Mouse (Mus musculus): ENCODE results near the gene Smyd3. TPM values are rescaled to one million over a fixed set of nuclear protein-coding genes. Genes with fewer than 3 reads are reported as not detected.
A peak's percentile ranks its signal among the peaks of the same experiment; 100 is the strongest.

Gene Smyd3
- polyA plus RNA-seq, 1 experiment from 2014 or later = 28.3 TPM

DNA sequence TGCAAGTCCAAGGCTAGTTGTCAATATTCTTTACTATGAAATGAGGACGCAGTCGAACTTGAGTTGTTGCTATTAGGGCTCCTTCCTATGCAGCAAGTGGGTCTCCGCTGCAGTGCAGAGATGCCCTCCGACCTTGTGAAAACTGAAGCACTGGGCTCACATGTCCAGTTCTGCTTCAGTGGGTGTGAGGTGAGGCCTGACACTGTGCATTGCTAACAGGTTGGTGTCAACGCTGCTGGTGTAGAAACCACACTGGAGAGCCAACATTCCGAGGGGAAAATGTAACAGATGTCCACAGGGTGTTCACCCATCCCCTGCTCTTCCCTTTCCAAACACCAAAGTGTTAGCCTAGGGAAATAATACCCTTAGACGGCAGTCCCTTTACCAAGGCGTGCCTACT is 43.1 kb downstream of the Smyd3 start:
- no peak overlapping the region for H3K27ac ChIP-seq (ENCODE audit: low read depth, low read length)
- H3K4me3 ChIP-seq (ENCODE audit: low read length) = no peak overlapping the region
- H3K9me3 ChIP-seq (ENCODE audit: control insufficient read depth, low read length) = peaks cover 12% of the 10 kb centered on the region
- no peak overlapping the region for H3K4me2 ChIP-seq (ENCODE audit: low read length)
- 86% methylated on average over 8 of the region's 8 CpGs for WGBS
- no peaks in the 10 kb centered on the region for H3K4me1 ChIP-seq (ENCODE audit: control insufficient read depth, insufficient read depth, low read depth, low read length)
- no peak for ATAC-seq
- no peaks in the 10 kb centered on the region; the same call in 1 of the 2 replicates for H3K27me3 ChIP-seq (replicated peaks; ENCODE audit: control insufficient read depth, insufficient read depth, low read length)
- H3K36me3 ChIP-seq (ENCODE audit: control insufficient read depth, insufficient read depth, low read length) = no peaks in the 10 kb centered on the region
- H3K9ac ChIP-seq (ENCODE audit: low read depth, low read length) = no peak overlapping the region

DNA sequence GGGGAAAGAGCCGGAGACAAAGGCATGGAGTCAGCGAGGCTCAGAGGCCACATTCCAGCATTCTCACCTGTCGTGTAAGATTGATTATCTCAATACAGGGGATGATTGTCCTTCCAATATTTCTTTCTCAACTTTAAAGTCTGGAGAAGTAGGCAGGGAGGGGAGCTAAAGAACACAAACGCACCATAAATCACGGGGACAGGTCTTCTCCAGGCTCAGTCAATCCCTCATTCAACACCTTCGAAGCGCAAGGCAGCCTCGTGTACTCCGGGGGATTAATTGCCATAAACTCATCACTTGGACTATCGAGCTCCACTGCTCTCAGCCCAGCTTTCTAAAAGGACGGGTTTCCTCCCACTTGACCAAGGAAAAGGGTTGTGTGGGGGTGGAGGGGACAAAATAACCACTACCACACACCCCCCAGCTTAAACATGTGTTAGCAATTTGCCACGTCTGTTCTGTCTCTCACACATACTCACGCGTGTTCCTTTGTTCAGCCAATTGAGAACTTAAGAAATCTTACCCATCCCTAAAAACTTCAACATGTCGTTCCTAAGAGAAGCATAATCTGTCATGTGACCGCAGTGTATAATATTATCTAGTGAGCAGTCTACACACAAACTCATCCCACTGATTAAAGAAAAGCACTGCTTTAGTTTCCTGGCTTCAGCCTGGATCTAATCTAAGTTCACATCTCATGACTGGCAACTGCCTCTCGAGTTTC is 43.8 kb downstream of the Smyd3 start:
- ATAC-seq = no peak
- Histone ChIP-seq H3K4me3 (ENCODE audit: low read length) (no peak overlapping the region), H3K27me3 (replicated peaks; ENCODE audit: control insufficient read depth, insufficient read depth, low read length) (no peaks in the 10 kb centered on the region; the same call in 1 of the 2 replicates), H3K9me3 (ENCODE audit: control insufficient read depth, low read length) (peaks cover 12% of the 10 kb centered on the region), H3K9ac (ENCODE audit: low read depth, low read length) (no peak overlapping the region), H3K4me1 (ENCODE audit: control insufficient read depth, insufficient read depth, low read depth, low read length) (no peaks in the 10 kb centered on the region), H3K36me3 (ENCODE audit: control insufficient read depth, insufficient read depth, low read length) (no peaks in the 10 kb centered on the region), H3K4me2 (ENCODE audit: low read length) (no peak overlapping the region), H3K27ac (ENCODE audit: low read depth, low read length) (no peak overlapping the region)
- WGBS = 73% methylated on average over 17 of the region's 17 CpGs

- Histone ChIP-seq H3K9ac (ENCODE audit: low read depth, low read length) (no peak overlapping the region), H3K36me3 (ENCODE audit: control insufficient read depth, insufficient read depth, low read length) (no peaks in the 10 kb centered on the region), H3K4me1 (ENCODE audit: control insufficient read depth, insufficient read depth, low read depth, low read length) (no peaks in the 10 kb centered on the region), H3K27me3 (replicated peaks; ENCODE audit: control insufficient read depth, insufficient read depth, low read length) (no peaks in the 10 kb centered on the region), H3K9me3 (ENCODE audit: control insufficient read depth, low read length) (peaks cover 10% of the 10 kb centered on the region), H3K4me2 (ENCODE audit: low read length) (no peak overlapping the region), H3K27ac (ENCODE audit: low read depth, low read length) (no peak overlapping the region), H3K4me3 (ENCODE audit: low read length) (no peak overlapping the region)
- no peak for ATAC-seq
- WGBS = 89% methylated on average over 8 of the region's 8 CpGs
These were observed 49.9 kb downstream of the Smyd3 start for GRCm38 (mm10) chr1:179467970-179468369.

- H3K4me3 ChIP-seq (ENCODE audit: low read length) = no peak overlapping the region
- no peaks in the 10 kb centered on the region for H3K9me3 ChIP-seq (ENCODE audit: control insufficient read depth, low read length)
- H3K9ac ChIP-seq (ENCODE audit: low read depth, low read length) = no peak overlapping the region
- H3K4me2 ChIP-seq (ENCODE audit: low read length) = no peak overlapping the region
- WGBS = 89% methylated on average over 5 of the region's 5 CpGs
- no peak overlapping the region for H3K27ac ChIP-seq (ENCODE audit: low read depth, low read length)
- no peaks in the 10 kb centered on the region for H3K36me3 ChIP-seq (ENCODE audit: control insufficient read depth, insufficient read depth, low read length)
- ATAC-seq = no peak
- no peaks in the 10 kb centered on the region; the same call in 1 of the 2 replicates for H3K27me3 ChIP-seq (replicated peaks; ENCODE audit: control insufficient read depth, insufficient read depth, low read length)
- H3K4me1 ChIP-seq (ENCODE audit: control insufficient read depth, insufficient read depth, low read depth, low read length) = no peaks in the 10 kb centered on the region; the same call in none of the 2 replicates
These were observed 55.5 kb downstream of the Smyd3 start for GRCm38 (mm10) chr1:179462376-179462775.

DNA sequence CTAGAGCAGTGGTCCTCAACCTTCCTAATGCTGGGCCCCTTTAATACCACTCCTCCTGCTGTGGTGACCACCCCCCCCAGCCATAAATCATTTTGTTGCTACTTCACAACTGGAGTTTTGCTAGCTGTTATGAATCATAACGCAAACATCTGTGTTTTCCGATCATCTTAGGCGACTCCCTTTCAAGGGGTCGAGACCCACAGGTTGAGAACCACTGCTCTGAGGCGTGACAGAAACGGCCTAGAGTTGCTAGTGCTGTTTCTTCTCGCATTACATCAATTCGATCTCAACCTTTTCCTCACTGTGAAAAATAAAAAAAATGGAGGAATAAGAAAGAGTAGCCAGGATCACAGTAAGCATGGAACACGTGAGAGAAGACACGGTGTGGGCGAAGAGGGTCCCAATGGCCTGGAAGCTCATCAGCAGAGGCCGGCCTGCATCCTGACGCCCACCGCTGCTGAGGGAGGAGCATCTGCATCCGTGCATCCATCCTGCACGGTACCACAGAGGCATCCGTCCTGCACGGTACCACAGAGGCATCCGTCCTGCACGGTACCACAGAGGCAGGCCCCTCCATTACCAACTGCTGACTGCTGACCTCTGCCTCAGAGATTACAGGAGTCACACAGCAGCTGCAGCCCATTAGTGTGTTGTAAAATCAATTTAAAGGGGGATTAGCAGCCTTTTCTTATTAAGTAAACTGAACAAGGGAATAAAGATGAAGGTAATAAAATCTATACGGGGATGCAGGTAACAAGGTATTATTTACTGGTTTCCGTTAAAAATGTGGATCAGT is 56.6 kb downstream of the Smyd3 start:
- no peaks in the 10 kb centered on the region; the same call in 1 of the 2 replicates for H3K27me3 ChIP-seq (replicated peaks; ENCODE audit: control insufficient read depth, insufficient read depth, low read length)
- ATAC-seq = no peak
- H3K4me2 ChIP-seq (ENCODE audit: low read length) = no peak overlapping the region
- no peaks in the 10 kb centered on the region; the same call in none of the 2 replicates for H3K4me1 ChIP-seq (ENCODE audit: control insufficient read depth, insufficient read depth, low read depth, low read length)
- no peaks in the 10 kb centered on the region for H3K9me3 ChIP-seq (ENCODE audit: control insufficient read depth, low read length)
- H3K36me3 ChIP-seq (ENCODE audit: control insufficient read depth, insufficient read depth, low read length) = no peaks in the 10 kb centered on the region
- no peak overlapping the region for H3K4me3 ChIP-seq (ENCODE audit: low read length)
- no peak overlapping the region for H3K27ac ChIP-seq (ENCODE audit: low read depth, low read length)
- WGBS = 75% methylated on average over 22 of the region's 22 CpGs
- no peak overlapping the region for H3K9ac ChIP-seq (ENCODE audit: low read depth, low read length)

DNA sequence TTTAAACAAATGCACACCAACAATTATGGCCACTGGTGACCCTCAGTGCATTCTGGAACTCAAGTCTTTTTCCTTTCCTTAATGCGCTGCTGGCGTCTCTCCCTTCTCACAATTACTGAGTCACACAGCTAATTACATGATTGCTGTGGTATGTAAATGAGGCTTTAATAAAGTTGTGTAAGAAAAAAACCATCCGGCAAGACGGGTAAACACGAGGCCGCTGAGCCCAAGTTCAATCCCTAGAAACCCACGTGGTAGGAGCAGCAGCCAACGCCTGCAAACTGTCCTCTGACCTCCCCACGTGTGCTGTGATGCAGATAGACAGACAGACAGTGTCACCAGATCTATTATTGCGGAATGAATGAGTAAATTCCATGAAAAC is 58.9 kb downstream of the Smyd3 start:
- Histone ChIP-seq H3K9ac (ENCODE audit: low read depth, low read length) (no peak overlapping the region), H3K4me3 (ENCODE audit: low read length) (no peak overlapping the region), H3K27me3 (replicated peaks; ENCODE audit: control insufficient read depth, insufficient read depth, low read length) (no peaks in the 10 kb centered on the region; the same call in 1 of the 2 replicates), H3K36me3 (ENCODE audit: control insufficient read depth, insufficient read depth, low read length) (no peaks in the 10 kb centered on the region), H3K4me1 (ENCODE audit: control insufficient read depth, insufficient read depth, low read depth, low read length) (no peaks in the 10 kb centered on the region; the same call in none of the 2 replicates), H3K9me3 (ENCODE audit: control insufficient read depth, low read length) (no peaks in the 10 kb centered on the region), H3K4me2 (ENCODE audit: low read length) (no peak overlapping the region; the same call in 1 of the 2 replicates), H3K27ac (ENCODE audit: low read depth, low read length) (no peak overlapping the region)
- 45% methylated on average over 10 of the region's 10 CpGs for WGBS
- ATAC-seq = peak; percentile 60

- 0 out of 2 replicates have a peak, but pooled peaks have one; percentile 34 for ATAC-seq
- Histone ChIP-seq H3K4me2 (ENCODE audit: low read length) (no peak overlapping the region; the same call in 1 of the 2 replicates), H3K27ac (ENCODE audit: low read depth, low read length) (no peak overlapping the region; the same call in 1 of the 2 replicates), H3K9me3 (ENCODE audit: control insufficient read depth, low read length) (no peaks in the 10 kb centered on the region), H3K36me3 (ENCODE audit: control insufficient read depth, insufficient read depth, low read length) (no peaks in the 10 kb centered on the region), H3K27me3 (replicated peaks; ENCODE audit: control insufficient read depth, insufficient read depth, low read length) (no peaks in the 10 kb centered on the region; the same call in 1 of the 2 replicates), H3K9ac (ENCODE audit: low read depth, low read length) (no peak overlapping the region), H3K4me1 (ENCODE audit: control insufficient read depth, insufficient read depth, low read depth, low read length) (no peaks in the 10 kb centered on the region; the same call in none of the 2 replicates), H3K4me3 (ENCODE audit: low read length) (no peak overlapping the region)
- WGBS = 50% methylated on average over 9 of the region's 9 CpGs
These were observed 59.4 kb downstream of the Smyd3 start for GRCm38 (mm10) chr1:179458236-179458986.

DNA sequence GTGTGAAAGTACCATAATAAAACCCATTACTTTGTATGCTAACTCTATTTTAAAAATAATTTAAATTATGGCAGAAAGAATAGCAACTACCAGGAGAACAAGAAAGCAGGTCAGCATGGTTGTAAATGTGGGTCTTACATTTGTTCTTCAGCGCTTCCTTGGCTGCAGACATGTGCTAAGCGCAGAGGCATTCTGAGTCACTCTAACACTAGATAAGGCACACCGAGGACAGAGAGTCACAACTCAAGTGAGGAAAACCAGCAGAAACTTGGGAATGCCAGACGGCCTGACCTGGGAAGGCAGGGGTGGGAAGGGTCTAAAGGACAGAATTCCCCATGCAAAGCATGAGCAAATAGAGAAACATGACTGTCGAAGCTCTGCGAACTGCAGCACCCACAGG is 63.2 kb downstream of the Smyd3 start:
- no peak overlapping the region for H3K4me3 ChIP-seq (ENCODE audit: low read length)
- no peaks in the 10 kb centered on the region; the same call in 1 of the 2 replicates for H3K27me3 ChIP-seq (replicated peaks; ENCODE audit: control insufficient read depth, insufficient read depth, low read length)
- no peak overlapping the region for H3K4me2 ChIP-seq (ENCODE audit: low read length)
- no peak for ATAC-seq
- H3K9me3 ChIP-seq (ENCODE audit: control insufficient read depth, low read length) = no peaks in the 10 kb centered on the region
- no peak overlapping the region for H3K9ac ChIP-seq (ENCODE audit: low read depth, low read length)
- no peaks in the 10 kb centered on the region; the same call in 1 of the 2 replicates for H3K4me1 ChIP-seq (ENCODE audit: control insufficient read depth, insufficient read depth, low read depth, low read length)
- 83% methylated on average over 6 of the region's 6 CpGs for WGBS
- H3K36me3 ChIP-seq (ENCODE audit: control insufficient read depth, insufficient read depth, low read length) = no peaks in the 10 kb centered on the region
- H3K27ac ChIP-seq (ENCODE audit: low read depth, low read length) = no peak overlapping the region
